Mouse (Mus musculus) limb, embryonic 12.5 days (tissue): Measurements from ENCODE around the gene Trim67. TPM values are rescaled to one million over a fixed set of nuclear protein-coding genes. Genes with fewer than 3 reads are reported as not detected.

Experiments
- ATAC-seq: fragments of 200-750 bp; cut with Nextera tagmentation; 2 replicates; pipeline ENCODE4 v1.8.0; 2017; ENCODE audit warnings: low read depth, moderate TSS enrichment; ENCODE audit not compliant: insufficient number of reproducible peaks, insufficient read depth, low FRiP score, low TSS enrichment
- H3K27ac ChIP-seq: fragments of 300-500 bp; sonication (generic); 2 replicates; pipeline ENCODE4 v1.5.1; 2016; ENCODE audit warnings: mild to moderate bottlenecking, moderate library complexity
- H3K27me3 ChIP-seq: fragments of 300-500 bp; sonication (generic); 2 replicates; pipeline ENCODE4 v1.6.1; 2016; ENCODE audit warnings: mild to moderate bottlenecking, moderate library complexity
- H3K36me3 ChIP-seq: fragments of 300-500 bp; sonication (generic); 2 replicates; pipeline ENCODE4 v1.6.1; 2016; ENCODE audit warnings: mild to moderate bottlenecking, moderate library complexity
- H3K4me1 ChIP-seq: fragments of 300-500 bp; sonication (generic); replicated peaks from 2 replicates; pipeline ENCODE4 v1.6.1; 2016
- H3K4me2 ChIP-seq: fragments of 300-500 bp; sonication (generic); 2 replicates; pipeline ENCODE4 v1.6.1; 2016; ENCODE audit warnings: mild to moderate bottlenecking, moderate library complexity
- H3K4me3 ChIP-seq: fragments of 300-500 bp; sonication (generic); replicated peaks from 2 replicates; pipeline ENCODE4 v1.5.1; 2016; ENCODE audit warnings: mild to moderate bottlenecking
- H3K9ac ChIP-seq: fragments of 300-500 bp; sonication (generic); replicated peaks from 2 replicates; pipeline ENCODE4 v1.6.1; 2016; ENCODE audit warnings: mild to moderate bottlenecking, moderate library complexity
- H3K9me3 ChIP-seq: fragments of 300-500 bp; sonication (generic); 2 replicates; pipeline ENCODE4 v1.6.1; 2016; ENCODE audit warnings: mild to moderate bottlenecking, moderate library complexity
- WGBS: fragments of 180-500 bp; shearing (Covaris S2); methylation state at CpG from one replicate; pipeline ENCODE4 v1.1.7; 2016; 5-methylcytosine and 5-hydroxymethylcytosine counted together
- polyA plus RNA-seq: library from polyadenylated mRNA; unstranded; fragments of >200 nt; fragmentation: Nextera tagmentation; extraction: Ambion mirVana; gene quantifications from 2 replicates; pipeline ENCODE4 v1.2.1, GENCODE M21; 2016

The Trim67 gene
- polyA plus RNA-seq, 1 experiment from 2014 or later, result 0.05 TPM

GRCm38 (mm10) chr8:124853511-124853910, 60.6 kb downstream of the Trim67 start:
- 93% methylated on average over 1 of the region's 1 CpGs for WGBS
- H3K36me3 ChIP-seq, result peaks cover 63% of the 10 kb centered on the region

GRCm38 (mm10) chr8:124859466-124859865, 66.6 kb downstream of the Trim67 start:
- Histone ChIP-seq H3K4me3 (no peak overlapping the region), H3K9me3 (peaks cover 19% of the 10 kb centered on the region; the same call in 1 of the 2 replicates), H3K4me2 (no peak overlapping the region), H3K27me3 (no peaks in the 10 kb centered on the region), H3K4me1 (peaks cover 11% of the 10 kb centered on the region), H3K27ac (no peak overlapping the region), H3K9ac (no peak overlapping the region), H3K36me3 (peaks cover 66% of the 10 kb centered on the region)
- ATAC-seq, result no peak

More at GRCm38 (mm10) chr8:124853511-124853910, 60.6 kb downstream of the Trim67 start:
- ATAC-seq, result no peak
- no peak overlapping the region for H3K27ac ChIP-seq
- no peak overlapping the region for H3K9ac ChIP-seq
- no peaks in the 10 kb centered on the region for H3K4me1 ChIP-seq
- H3K27me3 ChIP-seq, result no peaks in the 10 kb centered on the region
- no peak overlapping the region for H3K4me3 ChIP-seq
- H3K4me2 ChIP-seq, result no peak overlapping the region
- peaks cover 31% of the 10 kb centered on the region; the same call in 1 of the 2 replicates for H3K9me3 ChIP-seq

- Histone ChIP-seq H3K27ac (no peak overlapping the region), H3K4me3 (no peak overlapping the region), H3K27me3 (no peaks in the 10 kb centered on the region), H3K4me1 (peaks cover 12% of the 10 kb centered on the region), H3K36me3 (peaks cover 60% of the 10 kb centered on the region), H3K4me2 (no peak overlapping the region), H3K9me3 (peaks cover 19% of the 10 kb centered on the region; the same call in 1 of the 2 replicates), H3K9ac (no peak overlapping the region)
- WGBS, result 85% methylated on average over 3 of the region's 3 CpGs
- ATAC-seq, result no peak
Measured at GRCm38 (mm10) chr8:124860188-124860587, 67.3 kb downstream of the Trim67 start.

- peaks cover 51% of the 10 kb centered on the region for H3K36me3 ChIP-seq
- WGBS, result 2% methylated on average over 55 of the region's 55 CpGs
- peaks cover 12% of the 10 kb centered on the region for H3K4me1 ChIP-seq
- peak; percentile 95 for ATAC-seq
- no peaks in the 10 kb centered on the region for H3K9me3 ChIP-seq
- H3K27me3 ChIP-seq, result no peaks in the 10 kb centered on the region
- H3K4me3 ChIP-seq, result peak within 1 kb of the TSS; percentile 70
- H3K9ac ChIP-seq, result peak within 1 kb of the TSS; percentile 94
- H3K27ac ChIP-seq, result peak within 1 kb of the TSS; percentile 92
- H3K4me2 ChIP-seq, result peak within 1 kb of the TSS; percentile 83
Measured at GRCm38 (mm10) chr8:124862321-124863162, 69.7 kb downstream of the Trim67 start, which contains the start of the genes Gnpat and 2810004N23Rik. TSS of gene Gnpat (plus strand) at chr8:124863033. TSS of gene 2810004N23Rik (minus strand) at chr8:124863120.

GRCm38 (mm10) chr8:124863163-124863677, 70.3 kb downstream of the Trim67 start:
- H3K36me3 ChIP-seq, result peaks cover 45% of the 10 kb centered on the region
- peak; percentile 82 for ATAC-seq
- H3K4me1 ChIP-seq, result peaks cover 12% of the 10 kb centered on the region
- H3K4me3 ChIP-seq, result peak overlapping the region; percentile 70
- peak overlapping the region; percentile 83 for H3K4me2 ChIP-seq
- no peaks in the 10 kb centered on the region for H3K9me3 ChIP-seq
- peak overlapping the region; percentile 94 for H3K9ac ChIP-seq
- under 1% methylated on average over 33 of the region's 33 CpGs for WGBS
- H3K27me3 ChIP-seq, result no peaks in the 10 kb centered on the region
- H3K27ac ChIP-seq, result peak overlapping the region; percentile 92

- peaks cover 40% of the 10 kb centered on the region for H3K36me3 ChIP-seq
- H3K4me3 ChIP-seq, result peak overlapping the region; percentile 70
- peaks cover 12% of the 10 kb centered on the region for H3K4me1 ChIP-seq
- peak overlapping the region; percentile 83 for H3K4me2 ChIP-seq
- no peaks in the 10 kb centered on the region for H3K27me3 ChIP-seq
- no peak for ATAC-seq
- 16% methylated on average over 8 of the region's 8 CpGs for WGBS
- no peaks in the 10 kb centered on the region for H3K9me3 ChIP-seq
- H3K27ac ChIP-seq, result no peak overlapping the region
- H3K9ac ChIP-seq, result peak overlapping the region; percentile 94
Measured at GRCm38 (mm10) chr8:124863729-124864128, 70.8 kb downstream of the Trim67 start.

GRCm38 (mm10) chr8:124866669-124867068, 73.8 kb downstream of the Trim67 start:
- WGBS, result 76% methylated on average over 3 of the region's 3 CpGs
- H3K4me3 ChIP-seq, result no peak overlapping the region

GRCm38 (mm10) chr8:124867126-124867525, 74.2 kb downstream of the Trim67 start:
- no peaks in the 10 kb centered on the region for H3K9me3 ChIP-seq
- H3K4me3 ChIP-seq, result no peak overlapping the region
- peaks cover 9% of the 10 kb centered on the region for H3K4me1 ChIP-seq
- no peak overlapping the region for H3K4me2 ChIP-seq
- ATAC-seq, result no peak
- no peaks in the 10 kb centered on the region for H3K27me3 ChIP-seq
- H3K36me3 ChIP-seq, result peaks cover 33% of the 10 kb centered on the region
- no peak overlapping the region for H3K9ac ChIP-seq
- H3K27ac ChIP-seq, result no peak overlapping the region
- 33% methylated on average over 2 of the region's 2 CpGs for WGBS

More at GRCm38 (mm10) chr8:124866669-124867068, 73.8 kb downstream of the Trim67 start:
- Histone ChIP-seq H3K4me1 (peaks cover 12% of the 10 kb centered on the region), H3K9me3 (no peaks in the 10 kb centered on the region), H3K36me3 (peaks cover 29% of the 10 kb centered on the region), H3K9ac (no peak overlapping the region), H3K4me2 (no peak overlapping the region), H3K27me3 (no peaks in the 10 kb centered on the region), H3K27ac (no peak overlapping the region)
- ATAC-seq, result no peak

- H3K4me1 ChIP-seq, result no peaks in the 10 kb centered on the region
- no peak for ATAC-seq
- H3K4me3 ChIP-seq, result no peak overlapping the region
- H3K4me2 ChIP-seq, result no peak overlapping the region
- peaks cover 59% of the 10 kb centered on the region for H3K36me3 ChIP-seq
- H3K27me3 ChIP-seq, result no peaks in the 10 kb centered on the region
- no peak overlapping the region for H3K27ac ChIP-seq
- no peak overlapping the region for H3K9ac ChIP-seq
- WGBS, result 75% methylated on average over 6 of the region's 6 CpGs
- no peaks in the 10 kb centered on the region for H3K9me3 ChIP-seq
Measured at GRCm38 (mm10) chr8:124869708-124870107, 76.8 kb downstream of the Trim67 start.

GRCm38 (mm10) chr8:124871474-124871873, 78.6 kb downstream of the Trim67 start:
- Histone ChIP-seq H3K4me2 (no peak overlapping the region), H3K9ac (no peak overlapping the region), H3K27ac (no peak overlapping the region), H3K4me1 (no peaks in the 10 kb centered on the region), H3K27me3 (no peaks in the 10 kb centered on the region), H3K4me3 (no peak overlapping the region), H3K36me3 (peaks cover 67% of the 10 kb centered on the region), H3K9me3 (no peaks in the 10 kb centered on the region)
- 92% methylated on average over 7 of the region's 7 CpGs for WGBS
- ATAC-seq, result no peak

- H3K27me3 ChIP-seq, result no peaks in the 10 kb centered on the region
- peaks cover 71% of the 10 kb centered on the region for H3K36me3 ChIP-seq
- no peak overlapping the region for H3K4me3 ChIP-seq
- no peak overlapping the region for H3K27ac ChIP-seq
- 94% methylated on average over 7 of the region's 7 CpGs for WGBS
- no peak overlapping the region for H3K4me2 ChIP-seq
- no peaks in the 10 kb centered on the region for H3K4me1 ChIP-seq
- H3K9ac ChIP-seq, result no peak overlapping the region
- H3K9me3 ChIP-seq, result no peaks in the 10 kb centered on the region
- no peak for ATAC-seq
Measured at GRCm38 (mm10) chr8:124872081-124872480, 79.2 kb downstream of the Trim67 start.
